ENCODE assay signal across 9 mouse cellular contexts in the genomic region with DNA sequence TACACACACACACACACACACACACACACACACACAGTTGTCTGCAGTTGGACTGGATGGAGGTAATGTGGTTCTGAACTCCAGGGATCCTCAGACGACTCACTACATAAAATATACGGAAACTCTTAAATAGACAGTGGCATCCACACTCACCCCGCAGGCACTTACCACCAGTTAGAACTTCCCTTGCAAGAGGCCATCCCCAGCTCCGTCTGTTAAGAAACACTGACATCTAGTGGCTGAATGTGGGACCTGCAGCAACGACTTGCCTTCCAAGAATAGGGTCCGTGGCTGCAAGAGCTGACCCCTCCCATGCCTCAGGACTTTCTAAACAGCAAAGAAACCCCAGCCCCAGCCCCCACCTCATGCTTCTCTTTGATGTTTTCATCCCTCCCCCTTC. TPM values are rescaled to one million over a fixed set of nuclear protein-coding genes. Genes with fewer than 3 reads are reported as not detected.
DNase-seq lines count a peak whose midpoint lies in the region; ATAC-seq and TF ChIP-seq lines count a peak whose summit lies in the region.
"Had no signal": no experiment of that assay in that cellular context is flagged by ENCODE, and none has a peak within 500 bp of the region (broad histone marks: within the 10 kb centered on the region; RNA-seq: fewer than 3 reads in every experiment).

No protein-coding gene starts in this region.

- TF ChIP-seq CTCF in G1E (IDR thresholded peaks at IDR 0.05; ENCODE audit: low read depth, low read length), result 0 out of 2 replicates have a peak, but pooled peaks have one; percentile 38
- peak; percentile 95 for TF ChIP-seq CTCF in lung, adult 2 months (IDR thresholded peaks at IDR 0.05; ENCODE audit: insufficient read depth, low read length)

- no peak overlapping the region for H3K27ac ChIP-seq in forebrain, embryonic 16.5 days (ENCODE audit: low read length)

- ATAC-seq in G1E (ENCODE audit: extremely low read depth, insufficient number of reproducible peaks, low FRiP score, poor library complexity, severe bottlenecking), result no peak
- ATAC-seq in forebrain, embryonic 16.5 days, result peak; percentile 74

- H3K4me2 ChIP-seq in forebrain, embryonic 16.5 days (ENCODE audit: low read length), result peak overlapping the region; percentile 18

- intact Hi-C loops in heart, postnatal 25 days (cut with DNase I), result loop anchor here (1.0 to 10.0 kb wide), 4 partner anchors 113 to 771 kb away; no protein-coding TSS in a partner anchor

- H3K4me1 ChIP-seq in G1E (ENCODE audit: insufficient read depth, low read depth, low read length), result no peaks in the 10 kb centered on the region
- peaks cover 23% of the 10 kb centered on the region for H3K4me1 ChIP-seq in forebrain, embryonic 16.5 days (replicated peaks; ENCODE audit: control insufficient read depth, insufficient read depth, low read length)
- H3K4me1 ChIP-seq in lung, adult 2 months (ENCODE audit: control insufficient read depth, insufficient read depth, low read length), result no peaks in the 10 kb centered on the region

- TF ChIP-seq POLR2A in lung, adult 2 months (IDR thresholded peaks at IDR 0.05; ENCODE audit: borderline replicate concordance, extremely low read depth, low read depth, low read length), result no peak

- no peaks in the 10 kb centered on the region for H3K27me3 ChIP-seq in G1E (ENCODE audit: insufficient read depth, low read length)
- peaks cover 2% of the 10 kb centered on the region; the same call in 1 of the 2 replicates for H3K27me3 ChIP-seq in forebrain, embryonic 16.5 days (replicated peaks; ENCODE audit: control insufficient read depth, insufficient read depth, low read length)

- H3K9me3 ChIP-seq in G1E (replicated peaks), result peaks cover 59% of the 10 kb centered on the region
- no peaks in the 10 kb centered on the region for H3K9me3 ChIP-seq in forebrain, embryonic 16.5 days (ENCODE audit: control insufficient read depth, low read length)
- H3K9me3 ChIP-seq: megakaryocyte, embryonic 14.5 days had no signal

- no peaks in the 10 kb centered on the region for H3K36me3 ChIP-seq in G1E (replicated peaks)
- no peaks in the 10 kb centered on the region; the same call in 1 of the 2 replicates for H3K36me3 ChIP-seq in forebrain, embryonic 16.5 days (ENCODE audit: control insufficient read depth, insufficient read depth)

- no peak overlapping the region for H3K9ac ChIP-seq in forebrain, embryonic 16.5 days (replicated peaks; ENCODE audit: low read depth, low read length)

- H3K4me3 ChIP-seq in G1E (ENCODE audit: low read depth, low read length), result no peak overlapping the region
- no peak overlapping the region for H3K4me3 ChIP-seq in forebrain, embryonic 16.5 days (replicated peaks; ENCODE audit: low read length)
- no peak overlapping the region for H3K4me3 ChIP-seq in lung, adult 2 months (replicated peaks; ENCODE audit: extremely low read depth, low read depth, low read length)
- H3K4me3 ChIP-seq: megakaryocyte, embryonic 14.5 days had no signal

- DNase-seq in G1E (ENCODE audit: low spot score), result peak; percentile 10
- DNase-seq in cerebellum, adult 11-12 months, result peak; percentile 75
- peak; percentile 28 for DNase-seq in heart, postnatal 25 days (ENCODE audit: low spot score)
- DNase-seq in large intestine, adult 2 months (ENCODE audit: low read depth, low spot score), result peak; percentile 43
- peak; percentile 67 for DNase-seq in lung, adult 2 months
- peak; percentile 30 for DNase-seq in ovary, adult 18-20 months (ENCODE audit: low spot score)
- DNase-seq in thymus, adult 18-20 months, result peak; percentile 50 to 56

- 0% methylated on average over 6 of the region's 6 CpGs for WGBS in forebrain, embryonic 16.5 days
- WGBS in large intestine, adult 2 months, result 2% methylated on average over 6 of the region's 6 CpGs
- 0% methylated on average over 6 of the region's 6 CpGs for WGBS in lung, adult 2 months

RNA-seq across cellular contexts. Expression of a gene that starts 32.0 kb away (rescaled TPM):
- total RNA-seq in G1E (2014; fragmentation: Nextera tagmentation), result 841 and 875 TPM in 2 replicates
- 2,691 and 2,853 TPM in 2 replicates for total RNA-seq in G1E (2017)
- 272 and 420 TPM in 2 replicates for polyA plus RNA-seq in G1E (2012)
- 637 and 697 TPM in 2 replicates for polyA plus RNA-seq in forebrain, embryonic 16.5 days (2015; fragmentation: Nextera tagmentation; extraction: Ambion mirVana)
- total RNA-seq in heart, postnatal 25 days (2021), result 100 to 1,000 TPM; 532 to 566 TPM
- polyA plus RNA-seq in large intestine, adult 2 months (2012; rRNA removed), result 525 and 588 TPM in 2 replicates
- polyA plus RNA-seq in lung, adult 2 months (2012; rRNA removed), result 390 and 404 TPM in 2 replicates

RNA-seq across cellular contexts. Expression of a gene that starts 38.9 kb away (rescaled TPM):
- total RNA-seq in G1E (2014; fragmentation: Nextera tagmentation) (0.38 and 0.87 TPM in 2 replicates), G1E (2017) (2.0 and 2.9 TPM in 2 replicates)
- 0.47 and 0.74 TPM in 2 replicates for polyA plus RNA-seq in G1E (2012)
- polyA plus RNA-seq in forebrain, embryonic 16.5 days (2015; fragmentation: Nextera tagmentation; extraction: Ambion mirVana), result 25.1 and 27.5 TPM in 2 replicates
- 1 to 10 TPM; 5.3 to 5.8 TPM for total RNA-seq in heart, postnatal 25 days (2021)
- polyA plus RNA-seq in large intestine, adult 2 months (2012; rRNA removed), result 46.5 and 81.8 TPM in 2 replicates
- polyA plus RNA-seq in lung, adult 2 months (2012; rRNA removed), result 19.0 and 20.8 TPM in 2 replicates

Comparison
In these comparisons a context has a peak if more than half of its experiments do, and no peak if none do; other contexts are left out.
1. DNase-seq: peak in every context shown above with its lines; median percentile 75 in cerebellum, adult 11-12 months; 67 in lung, adult 2 months; 53 in thymus, adult 18-20 months; 43 in large intestine, adult 2 months; 30 in ovary, adult 18-20 months; 28 in heart, postnatal 25 days; 10 in G1E.
2. RNA of a gene that starts 38.9 kb away (polyA plus RNA-seq): 46.5 to 81.8 TPM in large intestine, adult 2 months, 25.1 to 27.5 TPM in forebrain, embryonic 16.5 days and 19.0 to 20.8 TPM in lung, adult 2 months; 0.47 to 0.74 TPM in G1E; every median in the first group is over 10 times any median in the second.